Mouse (Mus musculus): ENCODE measurements at regions not wholly inside any gene's neighbourhood (a gene's known extent, or its start where the extent isn't known, plus 50 kb on each side); places are given as distances from the start of the nearest gene placed in this dataset.

- Histone ChIP-seq H3K4me1 (ENCODE audit: control insufficient read depth, insufficient read depth, low read length) (no peaks in the 10 kb centered on the region), H3K27me3 (replicated peaks; ENCODE audit: control insufficient read depth, insufficient read depth, low read length) (no peaks in the 10 kb centered on the region), H3K4me3 (ENCODE audit: insufficient read depth, low read depth, low read length) (no peak overlapping the region), H3K27ac (ENCODE audit: insufficient read depth, low read depth, low read length) (no peak overlapping the region), H3K36me3 (ENCODE audit: control insufficient read depth, insufficient read depth, low read length) (no peaks in the 10 kb centered on the region)
- TF ChIP-seq POLR2A (IDR thresholded peaks at IDR 0.05; ENCODE audit: low read depth, low read length) (no peak), CTCF (conservative IDR thresholded peaks at IDR 0.05; ENCODE audit: insufficient read depth, insufficient read length, low read depth, low read length) (no peak)
- 47% methylated on average over 4 of the region's 4 CpGs for WGBS
- no peak for DNase-seq
Observed at GRCm38 (mm10) chr14:120685263-120685662, 207.0 kb downstream of the Rap2a start.

- Histone ChIP-seq H3K4me3 (ENCODE audit: insufficient read depth, low read depth, low read length) (no peak overlapping the region), H3K4me1 (ENCODE audit: control insufficient read depth, insufficient read depth, low read length) (no peaks in the 10 kb centered on the region), H3K27ac (ENCODE audit: insufficient read depth, low read depth, low read length) (no peak overlapping the region), H3K27me3 (replicated peaks; ENCODE audit: control insufficient read depth, insufficient read depth, low read length) (no peaks in the 10 kb centered on the region), H3K36me3 (ENCODE audit: control insufficient read depth, insufficient read depth, low read length) (no peaks in the 10 kb centered on the region)
- TF ChIP-seq POLR2A (IDR thresholded peaks at IDR 0.05; ENCODE audit: low read depth, low read length) (no peak), CTCF (conservative IDR thresholded peaks at IDR 0.05; ENCODE audit: insufficient read depth, insufficient read length, low read depth, low read length) (no peak)
- 89% methylated on average over 7 of the region's 7 CpGs for WGBS
- DNase-seq, result no peak
Observed at GRCm38 (mm10) chr14:120685877-120686276, 207.6 kb downstream of the Rap2a start.

- TF ChIP-seq CTCF (conservative IDR thresholded peaks at IDR 0.05; ENCODE audit: insufficient read depth, insufficient read length, low read depth, low read length) (no peak), POLR2A (IDR thresholded peaks at IDR 0.05; ENCODE audit: low read depth, low read length) (no peak)
- 75% methylated on average over 4 of the region's 4 CpGs for WGBS
- Histone ChIP-seq H3K27me3 (replicated peaks; ENCODE audit: control insufficient read depth, insufficient read depth, low read length) (no peaks in the 10 kb centered on the region), H3K4me3 (ENCODE audit: insufficient read depth, low read depth, low read length) (no peak overlapping the region), H3K36me3 (ENCODE audit: control insufficient read depth, insufficient read depth, low read length) (no peaks in the 10 kb centered on the region), H3K27ac (ENCODE audit: insufficient read depth, low read depth, low read length) (no peak overlapping the region), H3K4me1 (ENCODE audit: control insufficient read depth, insufficient read depth, low read length) (no peaks in the 10 kb centered on the region)
- no peak for DNase-seq
Observed at GRCm38 (mm10) chr14:120686751-120687150, 208.5 kb downstream of the Rap2a start.

GRCm38 (mm10) chr14:120699378-120699777, 211.6 kb upstream of the Ipo5 start:
- TF ChIP-seq POLR2A (IDR thresholded peaks at IDR 0.05; ENCODE audit: low read depth, low read length), result no peak
- no peak for TF ChIP-seq CTCF (conservative IDR thresholded peaks at IDR 0.05; ENCODE audit: insufficient read depth, insufficient read length, low read depth, low read length)
- WGBS, result 67% methylated on average over 4 of the region's 4 CpGs

GRCm38 (mm10) chr14:120705301-120705801, 205.7 kb upstream of the Ipo5 start:
- Histone ChIP-seq H3K36me3 (ENCODE audit: control insufficient read depth, insufficient read depth, low read length) (no peaks in the 10 kb centered on the region), H3K27me3 (replicated peaks; ENCODE audit: control insufficient read depth, insufficient read depth, low read length) (no peaks in the 10 kb centered on the region), H3K4me1 (ENCODE audit: control insufficient read depth, insufficient read depth, low read length) (no peaks in the 10 kb centered on the region), H3K27ac (ENCODE audit: insufficient read depth, low read depth, low read length) (no peak overlapping the region), H3K4me3 (ENCODE audit: insufficient read depth, low read depth, low read length) (no peak overlapping the region)
- no peak for TF ChIP-seq POLR2A (IDR thresholded peaks at IDR 0.05; ENCODE audit: low read depth, low read length)
- TF ChIP-seq CTCF (conservative IDR thresholded peaks at IDR 0.05; ENCODE audit: insufficient read depth, insufficient read length, low read depth, low read length), result no peak
- DNase-seq, result peak; percentile 69
- WGBS, result 41% methylated on average over 4 of the region's 4 CpGs

More at GRCm38 (mm10) chr14:120699378-120699777, 211.6 kb upstream of the Ipo5 start:
- Histone ChIP-seq H3K27ac (ENCODE audit: insufficient read depth, low read depth, low read length) (no peak overlapping the region), H3K4me1 (ENCODE audit: control insufficient read depth, insufficient read depth, low read length) (no peaks in the 10 kb centered on the region), H3K4me3 (ENCODE audit: insufficient read depth, low read depth, low read length) (no peak overlapping the region), H3K36me3 (ENCODE audit: control insufficient read depth, insufficient read depth, low read length) (no peaks in the 10 kb centered on the region), H3K27me3 (replicated peaks; ENCODE audit: control insufficient read depth, insufficient read depth, low read length) (no peaks in the 10 kb centered on the region)
- no peak for DNase-seq

GRCm38 (mm10) chr14:120710782-120711181, 200.2 kb upstream of the Ipo5 start:
- no peak for DNase-seq
- no peaks in the 10 kb centered on the region; the same call in 1 of the 2 replicates for H3K27me3 ChIP-seq (replicated peaks; ENCODE audit: control insufficient read depth, insufficient read depth, low read length)
- H3K36me3 ChIP-seq (ENCODE audit: control insufficient read depth, insufficient read depth, low read length), result no peaks in the 10 kb centered on the region
- no peaks in the 10 kb centered on the region for H3K4me1 ChIP-seq (ENCODE audit: control insufficient read depth, insufficient read depth, low read length)
- no peak for TF ChIP-seq CTCF (conservative IDR thresholded peaks at IDR 0.05; ENCODE audit: insufficient read depth, insufficient read length, low read depth, low read length)
- no peak for TF ChIP-seq POLR2A (IDR thresholded peaks at IDR 0.05; ENCODE audit: low read depth, low read length)
- no peak overlapping the region for H3K4me3 ChIP-seq (ENCODE audit: insufficient read depth, low read depth, low read length)
- 72% methylated on average over 4 of the region's 4 CpGs for whole genome bisulfite sequencing
- H3K27ac ChIP-seq (ENCODE audit: insufficient read depth, low read depth, low read length), result no peak overlapping the region

- H3K27ac ChIP-seq (ENCODE audit: insufficient read depth, low read depth, low read length), result no peak overlapping the region
- peaks cover 2% of the 10 kb centered on the region; the same call in 1 of the 2 replicates for H3K4me1 ChIP-seq (ENCODE audit: control insufficient read depth, insufficient read depth, low read length)
- no peak overlapping the region for H3K4me3 ChIP-seq (ENCODE audit: insufficient read depth, low read depth, low read length)
- H3K27me3 ChIP-seq (replicated peaks; ENCODE audit: control insufficient read depth, insufficient read depth, low read length), result no peaks in the 10 kb centered on the region
- H3K36me3 ChIP-seq (ENCODE audit: control insufficient read depth, insufficient read depth, low read length), result no peaks in the 10 kb centered on the region
- no peak for TF ChIP-seq CTCF (conservative IDR thresholded peaks at IDR 0.05; ENCODE audit: insufficient read depth, insufficient read length, low read depth, low read length)
- no peak for TF ChIP-seq POLR2A (IDR thresholded peaks at IDR 0.05; ENCODE audit: low read depth, low read length)
- WGBS, result 51% methylated on average over 20 of the region's 20 CpGs
- peak; percentile 63 for DNase-seq
Observed at GRCm38 (mm10) chr14:120720464-120721445, 190.3 kb upstream of the Ipo5 start.

All from kidney, adult 2 months (tissue).